Mouse (Mus musculus) megakaryocyte, embryonic 14.5 days (primary cell): ENCODE results near the gene Nr1d2.
"Not testable (repeated sequence)": the region's sequence is repeated elsewhere in the genome, so short reads cannot be mapped to it uniquely, and the experiment has no call there.

Experiments used
- FLI1 ChIP-seq: IDR thresholded peaks from 2 replicates; pipeline ENCODE4 v1.6.1; 2012; ENCODE audit warnings: low read length, inconsistent platforms, mixed read lengths
- GATA1 ChIP-seq: IDR thresholded peaks from 3 replicates; pipeline ENCODE4 v1.6.1; 2012; ENCODE audit warnings: mixed read lengths, low read length, inconsistent platforms, borderline replicate concordance

DNA sequence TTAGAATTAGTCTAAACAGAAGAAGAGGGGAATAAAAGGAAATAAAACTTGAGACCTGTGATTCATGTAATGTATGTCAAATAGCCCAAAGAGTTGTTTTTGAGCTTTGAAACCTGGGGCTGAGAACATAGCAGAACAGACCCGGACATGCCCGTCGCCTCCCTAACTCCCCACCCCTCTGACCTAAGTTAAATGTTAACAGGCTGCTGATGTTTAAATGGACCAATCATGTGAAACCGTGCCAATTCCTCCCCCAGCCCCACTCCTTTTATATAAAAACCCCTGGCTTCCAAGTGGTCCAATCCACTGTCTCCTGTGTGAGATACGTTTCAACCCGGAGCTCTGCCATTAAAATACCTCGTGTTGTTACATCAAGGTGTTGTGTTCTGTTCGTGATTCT, 7.1 kb downstream of the Nr1d2 start:
- TF ChIP-seq GATA1, FLI1: not testable (repeated sequence)
